Mouse (Mus musculus): ENCODE results near the gene Tnrc6b. TPM values are rescaled to one million over a fixed set of nuclear protein-coding genes. Genes with fewer than 3 reads are reported as not detected.

Gene Tnrc6b
- total and polyA plus RNA-seq, 3 experiments, result 7.8 to 13.9 (median 8.0) TPM

GRCm38 (mm10) chr15:80807162-80807561 lies 96.0 kb downstream of the Tnrc6b start:
- H3K27ac ChIP-seq (ENCODE audit: control insufficient read depth, low read depth, low read length), result no peak overlapping the region
- no peak overlapping the region for H3K9ac ChIP-seq (ENCODE audit: control insufficient read depth, low read depth, low read length, poor library complexity, severe bottlenecking)
- no peaks in the 10 kb centered on the region for H3K9me3 ChIP-seq (replicated peaks; ENCODE audit: insufficient read depth, low read length)
- no peak overlapping the region for H3K4me3 ChIP-seq (ENCODE audit: control insufficient read depth in 1 of 2, insufficient read depth in 1 of 2, low read depth in 2 of 2, low read length in 2 of 2)
- H3K79me2 ChIP-seq (ENCODE audit: control insufficient read depth, insufficient read depth, low read length, poor library complexity), result peaks cover 55% of the 10 kb centered on the region
- TF ChIP-seq CHD1 (IDR thresholded peaks at IDR 0.05; ENCODE audit: low read depth, low read length), result no peak
- peaks cover 23 to 34% of the 10 kb centered on the region in 2 experiments for H3K4me1 ChIP-seq (ENCODE audit: control insufficient read depth in 1 of 2, insufficient read depth in 2 of 2, low read length in 2 of 2)
- DNase-seq (ENCODE audit: low read depth, low spot score), result no peak
- peaks cover 0 to 26% of the 10 kb centered on the region in 2 experiments; a peak in 2 of 4 replicates for H3K36me3 ChIP-seq (ENCODE audit: control insufficient read depth in 1 of 2, insufficient read depth in 2 of 2, low read length in 2 of 2)
- no peaks in the 10 kb centered on the region for H3K27me3 ChIP-seq (ENCODE audit: control insufficient read depth in 1 of 2, insufficient read depth in 2 of 2, low read length in 2 of 2)

- Histone ChIP-seq H3K9ac (ENCODE audit: control insufficient read depth, low read depth, low read length, poor library complexity, severe bottlenecking) (no peak overlapping the region), H3K4me1 (ENCODE audit: control insufficient read depth in 1 of 2, insufficient read depth in 2 of 2, low read length in 2 of 2) (peaks cover 32 to 39% of the 10 kb centered on the region in 2 experiments), H3K27me3 (ENCODE audit: control insufficient read depth in 1 of 2, insufficient read depth in 2 of 2, low read length in 2 of 2) (no peaks in the 10 kb centered on the region), H3K79me2 (ENCODE audit: control insufficient read depth, insufficient read depth, low read length, poor library complexity) (peaks cover 49% of the 10 kb centered on the region), H3K27ac (ENCODE audit: control insufficient read depth, low read depth, low read length) (no peak overlapping the region), H3K4me3 (ENCODE audit: control insufficient read depth in 1 of 2, insufficient read depth in 1 of 2, low read depth in 2 of 2, low read length in 2 of 2) (no peak overlapping the region), H3K9me3 (replicated peaks; ENCODE audit: insufficient read depth, low read length) (no peaks in the 10 kb centered on the region), H3K36me3 (ENCODE audit: control insufficient read depth in 1 of 2, insufficient read depth in 2 of 2, low read length in 2 of 2) (peaks cover 0 to 39% of the 10 kb centered on the region in 2 experiments; a peak in 2 of 4 replicates)
- no peak for TF ChIP-seq USF1 (IDR thresholded peaks at IDR 0.05; ENCODE audit: low read depth, low read length)
- no peak for TF ChIP-seq TBP (IDR thresholded peaks at IDR 0.05; ENCODE audit: low read depth, low read length)
- no peak for TF ChIP-seq MYB (IDR thresholded peaks at IDR 0.05; ENCODE audit: low read depth, low read length)
- no peak for DNase-seq (ENCODE audit: low read depth, low spot score)
Measured at GRCm38 (mm10) chr15:80810226-80810625, 99.1 kb downstream of the Tnrc6b start.

- Histone ChIP-seq H3K36me3 (ENCODE audit: control insufficient read depth in 1 of 2, insufficient read depth in 2 of 2, low read length in 2 of 2) (peaks cover 0 to 52% of the 10 kb centered on the region in 2 experiments; a peak in 2 of 4 replicates), H3K4me1 (ENCODE audit: control insufficient read depth in 1 of 2, insufficient read depth in 2 of 2, low read length in 2 of 2) (peaks cover 30 to 45% of the 10 kb centered on the region in 2 experiments)
- DNase-seq (ENCODE audit: low read depth, low spot score), result peak; percentile 91
- TF ChIP-seq MEF2A (IDR thresholded peaks at IDR 0.05; ENCODE audit: extremely low read depth, insufficient replicate concordance, low read depth, low read length, poor library complexity, severe bottlenecking) (no peak), E2F4 (IDR thresholded peaks at IDR 0.05; ENCODE audit: borderline replicate concordance, low read depth, low read length) (0 out of 2 replicates have a peak, but pooled peaks have one; percentile 59), MAX (IDR thresholded peaks at IDR 0.05; ENCODE audit: low read length) (peak; percentile 77), TAL1 (IDR thresholded peaks at IDR 0.05; ENCODE audit: low read length) (peak; percentile 34), TBP (IDR thresholded peaks at IDR 0.05; ENCODE audit: low read depth, low read length) (peak; percentile 90), MXI1 (IDR thresholded peaks at IDR 0.05; ENCODE audit: low read depth, low read length) (peak; percentile 62; the same call in 1 of the 2 replicates), ETS1 (IDR thresholded peaks at IDR 0.05; ENCODE audit: low read depth, low read length) (peak; percentile 95), GATA1 (IDR thresholded peaks at IDR 0.05; ENCODE audit: low read depth, low read length) (peak; percentile 72), SMC3 (IDR thresholded peaks at IDR 0.05; ENCODE audit: low read depth, low read length) (peak; percentile 15; the same call in 1 of the 2 replicates), EP300 (IDR thresholded peaks at IDR 0.05; ENCODE audit: low read depth in 1 of 2, low read length in 2 of 2) (peak; percentile 52 to 77), MYB (IDR thresholded peaks at IDR 0.05; ENCODE audit: low read depth, low read length) (no peak), BHLHE40 (IDR thresholded peaks at IDR 0.05; ENCODE audit: borderline replicate concordance, low read depth, low read length) (no peak), TCF12 (IDR thresholded peaks at IDR 0.05; ENCODE audit: low read depth, low read length) (peak; percentile 64), USF2 (IDR thresholded peaks at IDR 0.05; ENCODE audit: borderline replicate concordance in 1 of 2, insufficient read depth in 1 of 2, low read depth in 1 of 2, low read length in 2 of 2) (no peak), CTCF (IDR thresholded peaks at IDR 0.05 in 2 of 3, conservative IDR thresholded peaks at IDR 0.05 in 1 of 3; ENCODE audit: control insufficient read depth in 1 of 3, insufficient read depth in 1 of 3, low read depth in 2 of 3, low read length in 3 of 3, poor library complexity in 1 of 3, severe bottlenecking in 1 of 3) (peak in 2 of 3 experiments; percentile 15 to 19; a peak in 2 of 6 replicates), HCFC1 (IDR thresholded peaks at IDR 0.05; ENCODE audit: low read depth, low read length) (peak; percentile 36; the same call in 1 of the 2 replicates), MAFK (IDR thresholded peaks at IDR 0.05; ENCODE audit: borderline replicate concordance, low read depth, low read length) (peak; percentile 42; the same call in 1 of the 2 replicates), ZC3H11A (IDR thresholded peaks at IDR 0.05; ENCODE audit: low read depth, low read length) (no peak), RCOR1 (IDR thresholded peaks at IDR 0.05; ENCODE audit: low read depth, low read length) (peak; percentile 71), MYC (IDR thresholded peaks at IDR 0.05; ENCODE audit: low read depth, low read length) (peak; percentile 77), JUND (IDR thresholded peaks at IDR 0.05; ENCODE audit: low read depth, low read length) (peak; percentile 76; the same call in 1 of the 2 replicates), ZNF384 (IDR thresholded peaks at IDR 0.05; ENCODE audit: low read depth, low read length) (peak; percentile 59), SIN3A (IDR thresholded peaks at IDR 0.05; ENCODE audit: low read length) (peak; percentile 72; the same call in 1 of the 2 replicates)
Measured at GRCm38 (mm10) chr15:80812840-80813239, 101.7 kb downstream of the Tnrc6b start.

More at GRCm38 (mm10) chr15:80812840-80813239, 101.7 kb downstream of the Tnrc6b start:
- Histone ChIP-seq H3K4me3 (ENCODE audit: control insufficient read depth in 1 of 2, insufficient read depth in 1 of 2, low read depth in 2 of 2, low read length in 2 of 2) (no peak overlapping the region), H3K27ac (ENCODE audit: control insufficient read depth, low read depth, low read length) (no peak overlapping the region; the same call in 1 of the 2 replicates), H3K27me3 (ENCODE audit: control insufficient read depth in 1 of 2, insufficient read depth in 2 of 2, low read length in 2 of 2) (no peaks in the 10 kb centered on the region), H3K9ac (ENCODE audit: control insufficient read depth, low read depth, low read length, poor library complexity, severe bottlenecking) (no peak overlapping the region), H3K79me2 (ENCODE audit: control insufficient read depth, insufficient read depth, low read length, poor library complexity) (peaks cover 42% of the 10 kb centered on the region), H3K9me3 (replicated peaks; ENCODE audit: insufficient read depth, low read length) (no peaks in the 10 kb centered on the region)

Measured in MEL (cell line).